Mouse (Mus musculus) urinary bladder, postnatal 4 days (tissue): ENCODE results near the gene Mctp1.
"Not testable (repeated sequence)": the region's sequence is repeated elsewhere in the genome, so short reads cannot be mapped to it uniquely, and the experiment has no call there.

Source experiments
- DNase-seq, 2 experiments: peaks; one replicate each; pipeline ENCODE4 v3.0.0; 2021 to 2022; ENCODE audit warnings: low spot score in 2 of 2

Mctp1 gene

GRCm38 (mm10) chr13:76967588-76967987, 583.3 kb downstream of the Mctp1 start:
- no peak for DNase-seq

- no peak for DNase-seq
These were observed 585.1 kb downstream of the Mctp1 start for GRCm38 (mm10) chr13:76969386-76969785.

GRCm38 (mm10) chr13:76971046-76971445, 586.7 kb downstream of the Mctp1 start:
- not testable (repeated sequence) for DNase-seq

GRCm38 (mm10) chr13:77002628-77003027, 618.3 kb downstream of the Mctp1 start:
- DNase-seq, result no peak

GRCm38 (mm10) chr13:77003684-77004083, 619.3 kb downstream of the Mctp1 start:
- DNase-seq, result no peak

- no peak for DNase-seq
These were observed 634.5 kb downstream of the Mctp1 start for GRCm38 (mm10) chr13:77018851-77019250.

- no peak for DNase-seq
These were observed 645.3 kb downstream of the Mctp1 start for GRCm38 (mm10) chr13:77029594-77029993.

- DNase-seq, result no peak
These were observed 659.0 kb downstream of the Mctp1 start for GRCm38 (mm10) chr13:77043375-77043774.

GRCm38 (mm10) chr13:77045375-77045774, 661.0 kb downstream of the Mctp1 start:
- no peak for DNase-seq

GRCm38 (mm10) chr13:77046416-77046815, 662.1 kb downstream of the Mctp1 start:
- no peak for DNase-seq

GRCm38 (mm10) chr13:77047179-77047931, 663.0 kb downstream of the Mctp1 start:
- no peak for DNase-seq

- no peak for DNase-seq
These were observed 664.1 kb downstream of the Mctp1 start for GRCm38 (mm10) chr13:77048461-77048860.

- no peak for DNase-seq
These were observed 665.4 kb downstream of the Mctp1 start for GRCm38 (mm10) chr13:77049736-77050135.

- no peak for DNase-seq
These were observed 678.9 kb downstream of the Mctp1 start for GRCm38 (mm10) chr13:77063221-77063620.

GRCm38 (mm10) chr13:77068847-77069246, 684.5 kb downstream of the Mctp1 start:
- no peak for DNase-seq

GRCm38 (mm10) chr13:77072030-77072429, 687.7 kb downstream of the Mctp1 start:
- no peak for DNase-seq
